Mouse (Mus musculus): ENCODE measurements around the gene Jtb. TPM values are rescaled to one million over a fixed set of nuclear protein-coding genes. Genes with fewer than 3 reads are reported as not detected.
"Not testable (repeated sequence)": the region's sequence is repeated elsewhere in the genome, so short reads cannot be mapped to it uniquely, and the experiment has no call there.

Jtb gene
- polyA plus RNA-seq, 1 experiment from 2014 or later, result 111 TPM

- not testable (repeated sequence) for H3K27me3 ChIP-seq; H3K9ac ChIP-seq; H3K27ac ChIP-seq; H3K4me3 ChIP-seq; H3K9me3 ChIP-seq (replicated peaks)
- Histone ChIP-seq H3K4me2 (peak overlapping the region; percentile 65), H3K4me1 (peaks cover 34% of the 10 kb centered on the region), H3K36me3 (ENCODE audit: poor library complexity, severe bottlenecking) (peaks cover 28% of the 10 kb centered on the region)
- ATAC-seq, result 0 out of 2 replicates have a peak, but pooled peaks have one; percentile 1
- 100% methylated on average over 1 of the region's 1 CpGs for WGBS
Observed at GRCm38 (mm10) chr3:90253174-90253573, 21.8 kb downstream of the Jtb start.

GRCm38 (mm10) chr3:90253653-90254418 lies 22.4 kb downstream of the Jtb start, which contains the start of gene Crtc2:
Gene Crtc2, plus strand, starts transcription at chr3:90254163.
- Histone ChIP-seq H3K4me1 (peaks cover 30% of the 10 kb centered on the region), H3K9me3 (replicated peaks) (no peaks in the 10 kb centered on the region), H3K4me3 (peak within 1 kb of the TSS; percentile 89), H3K4me2 (peak within 1 kb of the TSS; percentile 65), H3K9ac (peak within 1 kb of the TSS; percentile 92), H3K27ac (peak within 1 kb of the TSS; percentile 74), H3K36me3 (ENCODE audit: poor library complexity, severe bottlenecking) (peaks cover 34% of the 10 kb centered on the region), H3K27me3 (no peaks in the 10 kb centered on the region)
- peak; percentile 97 for ATAC-seq
- WGBS, result 2% methylated on average over 40 of the region's 40 CpGs

- H3K4me1 ChIP-seq, result peaks cover 23% of the 10 kb centered on the region
- peaks cover 42% of the 10 kb centered on the region for H3K36me3 ChIP-seq (ENCODE audit: poor library complexity, severe bottlenecking)
- under 1% methylated on average over 41 of the region's 41 CpGs for WGBS
- H3K9ac ChIP-seq, result peak overlapping the region; percentile 92
- ATAC-seq, result no peak
- H3K27me3 ChIP-seq, result no peaks in the 10 kb centered on the region
- peak overlapping the region; percentile 89 for H3K4me3 ChIP-seq
- H3K9me3 ChIP-seq (replicated peaks), result no peaks in the 10 kb centered on the region
- H3K4me2 ChIP-seq, result peak overlapping the region; percentile 65
- H3K27ac ChIP-seq, result peak overlapping the region; percentile 74
Observed at GRCm38 (mm10) chr3:90254419-90255193, 23.2 kb downstream of the Jtb start.

GRCm38 (mm10) chr3:90255194-90255565 lies 23.8 kb downstream of the Jtb start:
- Histone ChIP-seq H3K27ac (no peak overlapping the region), H3K9ac (peak overlapping the region; percentile 92), H3K4me3 (peak overlapping the region; percentile 89), H3K9me3 (replicated peaks) (no peaks in the 10 kb centered on the region), H3K36me3 (ENCODE audit: poor library complexity, severe bottlenecking) (peaks cover 48% of the 10 kb centered on the region), H3K4me2 (peak overlapping the region; percentile 65), H3K4me1 (peaks cover 23% of the 10 kb centered on the region), H3K27me3 (no peaks in the 10 kb centered on the region)
- 25% methylated on average over 2 of the region's 2 CpGs for WGBS
- ATAC-seq, result no peak

- Histone ChIP-seq H3K36me3 (ENCODE audit: poor library complexity, severe bottlenecking) (peaks cover 49% of the 10 kb centered on the region), H3K4me1 (peaks cover 19% of the 10 kb centered on the region), H3K9me3 (replicated peaks) (no peaks in the 10 kb centered on the region), H3K27me3 (no peaks in the 10 kb centered on the region), H3K9ac (0 out of 2 replicates have a peak overlapping the region, but pooled peaks have one; percentile 0), H3K4me2 (peak overlapping the region; percentile 65), H3K27ac (no peak overlapping the region), H3K4me3 (0 out of 2 replicates have a peak overlapping the region, but pooled peaks have one; percentile 89)
- WGBS, result 94% methylated on average over 14 of the region's 14 CpGs
- ATAC-seq, result no peak
Observed at GRCm38 (mm10) chr3:90255784-90256353, 24.5 kb downstream of the Jtb start.

- Histone ChIP-seq H3K27me3 (no peaks in the 10 kb centered on the region), H3K4me3 (no peak overlapping the region), H3K4me2 (no peak overlapping the region), H3K9ac (0 out of 2 replicates have a peak overlapping the region, but pooled peaks have one; percentile 8), H3K36me3 (ENCODE audit: poor library complexity, severe bottlenecking) (peaks cover 50% of the 10 kb centered on the region), H3K9me3 (replicated peaks) (no peaks in the 10 kb centered on the region), H3K27ac (no peak overlapping the region), H3K4me1 (peaks cover 17% of the 10 kb centered on the region)
- no peak for ATAC-seq
- WGBS, result 91% methylated on average over 19 of the region's 19 CpGs
Observed at GRCm38 (mm10) chr3:90256731-90257530, 25.5 kb downstream of the Jtb start.

- H3K36me3 ChIP-seq (ENCODE audit: poor library complexity, severe bottlenecking), result peaks cover 66% of the 10 kb centered on the region
- no peak for ATAC-seq
- no peak overlapping the region for H3K4me2 ChIP-seq
- no peak overlapping the region for H3K4me3 ChIP-seq
- H3K4me1 ChIP-seq, result peaks cover 17% of the 10 kb centered on the region
- no peak overlapping the region for H3K27ac ChIP-seq
- no peak overlapping the region for H3K9ac ChIP-seq
- 88% methylated on average over 4 of the region's 4 CpGs for WGBS
- no peaks in the 10 kb centered on the region for H3K9me3 ChIP-seq (replicated peaks)
- no peaks in the 10 kb centered on the region for H3K27me3 ChIP-seq
Observed at GRCm38 (mm10) chr3:90258521-90258920, 27.1 kb downstream of the Jtb start.

GRCm38 (mm10) chr3:90263121-90263771 lies 31.8 kb downstream of the Jtb start:
- no peak overlapping the region for H3K4me3 ChIP-seq
- peaks cover 15% of the 10 kb centered on the region for H3K4me1 ChIP-seq
- no peaks in the 10 kb centered on the region for H3K9me3 ChIP-seq (replicated peaks)
- H3K4me2 ChIP-seq, result no peak overlapping the region
- H3K27ac ChIP-seq, result no peak overlapping the region
- peaks cover 57% of the 10 kb centered on the region for H3K36me3 ChIP-seq (ENCODE audit: poor library complexity, severe bottlenecking)
- H3K27me3 ChIP-seq, result no peaks in the 10 kb centered on the region
- ATAC-seq, result no peak
- H3K9ac ChIP-seq, result no peak overlapping the region
- WGBS, result 93% methylated on average over 5 of the region's 5 CpGs

GRCm38 (mm10) chr3:90264687-90265033 lies 33.3 kb downstream of the Jtb start:
- H3K4me1 ChIP-seq, result peaks cover 15% of the 10 kb centered on the region
- peak overlapping the region; percentile 89; the same call in 1 of the 2 replicates for H3K9ac ChIP-seq
- no peaks in the 10 kb centered on the region for H3K27me3 ChIP-seq
- 37% methylated on average over 10 of the region's 10 CpGs for WGBS
- H3K4me3 ChIP-seq, result peak overlapping the region; percentile 88
- H3K4me2 ChIP-seq, result peak overlapping the region; percentile 89
- no peak for ATAC-seq
- peak overlapping the region; percentile 91 for H3K27ac ChIP-seq
- H3K9me3 ChIP-seq (replicated peaks), result no peaks in the 10 kb centered on the region
- peaks cover 50% of the 10 kb centered on the region for H3K36me3 ChIP-seq (ENCODE audit: poor library complexity, severe bottlenecking)

GRCm38 (mm10) chr3:90265034-90265931 lies 33.9 kb downstream of the Jtb start, which contains the start of gene Dennd4b:
Gene Dennd4b, plus strand, starts transcription at chr3:90265185.
- ATAC-seq, result peak; percentile 83
- peak within 1 kb of the TSS; percentile 91 for H3K27ac ChIP-seq
- H3K9me3 ChIP-seq (replicated peaks), result no peaks in the 10 kb centered on the region
- peak within 1 kb of the TSS; percentile 89 for H3K4me2 ChIP-seq
- no peaks in the 10 kb centered on the region for H3K27me3 ChIP-seq
- peaks cover 15% of the 10 kb centered on the region for H3K4me1 ChIP-seq
- peak within 1 kb of the TSS; percentile 89 for H3K9ac ChIP-seq
- under 1% methylated on average over 64 of the region's 87 CpGs for WGBS
- H3K4me3 ChIP-seq, result peak within 1 kb of the TSS; percentile 88
- peaks cover 43% of the 10 kb centered on the region for H3K36me3 ChIP-seq (ENCODE audit: poor library complexity, severe bottlenecking)
